Mouse (Mus musculus): Measurements from ENCODE around the gene Grn. TPM values are rescaled to one million over a fixed set of nuclear protein-coding genes. Genes with fewer than 3 reads are reported as not detected.
A peak's percentile ranks its signal among the peaks of the same experiment; 100 is the strongest.
"Not testable (repeated sequence)": the region's sequence is repeated elsewhere in the genome, so short reads cannot be mapped to it uniquely, and the experiment has no call there.

Gene Grn
- polyA plus RNA-seq (2015; fragmentation: Nextera tagmentation; extraction: Ambion mirVana) = 61.8 and 62.0 TPM in 2 replicates

DNA sequence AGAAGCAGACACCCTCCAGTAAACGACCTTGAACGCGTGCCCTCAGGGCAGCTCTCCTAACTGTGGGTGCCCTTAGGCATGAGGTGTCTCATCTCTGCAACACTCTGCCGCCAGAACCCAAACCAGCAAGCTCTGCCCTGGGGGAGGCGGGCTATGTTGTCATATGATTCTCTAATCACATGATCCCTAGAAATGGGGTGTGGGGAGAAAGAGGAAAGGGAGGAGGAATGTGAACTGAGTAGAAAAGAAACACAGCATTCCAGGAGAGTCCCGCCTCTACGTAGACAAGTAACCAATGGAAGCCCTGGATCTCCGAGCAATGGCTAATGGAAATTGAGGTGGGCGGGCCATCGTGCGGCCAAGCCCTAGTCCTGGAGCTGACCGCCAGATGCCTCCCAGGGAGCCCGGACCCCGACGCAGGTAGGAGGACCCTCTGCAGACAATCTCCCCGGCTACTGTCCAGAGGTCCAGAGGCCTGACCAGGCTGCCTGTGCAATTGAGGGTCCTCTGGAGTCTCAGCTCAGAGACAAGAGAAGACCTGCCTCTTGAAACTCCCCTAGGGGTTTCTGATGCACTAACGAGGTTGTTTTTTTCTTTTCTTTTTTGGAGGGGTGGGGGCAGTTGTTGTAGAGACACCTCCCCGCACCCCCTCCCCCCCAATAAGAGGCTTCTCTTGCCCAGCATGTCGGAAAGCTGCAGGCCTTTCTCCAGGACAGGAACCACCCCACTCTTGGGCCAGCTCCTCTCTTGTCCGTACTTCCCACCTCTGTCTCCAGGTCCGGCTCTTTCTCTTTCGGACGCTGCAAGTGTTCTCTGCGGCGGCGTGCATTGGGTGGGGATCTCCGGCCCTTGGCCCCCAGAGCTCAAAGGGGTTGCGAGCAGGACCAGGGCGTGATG lies at the start of gene Grn:
Gene Grn, plus strand, starts transcription at position 195 of the 897 bp plus-strand sequence.
- peak within 1 kb of the TSS; percentile 80 for H3K27ac ChIP-seq (replicated peaks)
- no peaks in the 10 kb centered on the region for H3K9me3 ChIP-seq
- H3K9ac ChIP-seq (replicated peaks) = peak within 1 kb of the TSS; percentile 63
- WGBS = under 1% methylated on average over 29 of the region's 29 CpGs
- H3K4me3 ChIP-seq = peak within 1 kb of the TSS; percentile 72
- H3K27me3 ChIP-seq = no peaks in the 10 kb centered on the region; the same call in 1 of the 2 replicates
- peak within 1 kb of the TSS; percentile 99 for H3K4me2 ChIP-seq (replicated peaks)
- ATAC-seq (replicated peaks) = peak; percentile 93
- peaks cover 9% of the 10 kb centered on the region for H3K36me3 ChIP-seq
- H3K4me1 ChIP-seq = peaks cover 30% of the 10 kb centered on the region

DNA sequence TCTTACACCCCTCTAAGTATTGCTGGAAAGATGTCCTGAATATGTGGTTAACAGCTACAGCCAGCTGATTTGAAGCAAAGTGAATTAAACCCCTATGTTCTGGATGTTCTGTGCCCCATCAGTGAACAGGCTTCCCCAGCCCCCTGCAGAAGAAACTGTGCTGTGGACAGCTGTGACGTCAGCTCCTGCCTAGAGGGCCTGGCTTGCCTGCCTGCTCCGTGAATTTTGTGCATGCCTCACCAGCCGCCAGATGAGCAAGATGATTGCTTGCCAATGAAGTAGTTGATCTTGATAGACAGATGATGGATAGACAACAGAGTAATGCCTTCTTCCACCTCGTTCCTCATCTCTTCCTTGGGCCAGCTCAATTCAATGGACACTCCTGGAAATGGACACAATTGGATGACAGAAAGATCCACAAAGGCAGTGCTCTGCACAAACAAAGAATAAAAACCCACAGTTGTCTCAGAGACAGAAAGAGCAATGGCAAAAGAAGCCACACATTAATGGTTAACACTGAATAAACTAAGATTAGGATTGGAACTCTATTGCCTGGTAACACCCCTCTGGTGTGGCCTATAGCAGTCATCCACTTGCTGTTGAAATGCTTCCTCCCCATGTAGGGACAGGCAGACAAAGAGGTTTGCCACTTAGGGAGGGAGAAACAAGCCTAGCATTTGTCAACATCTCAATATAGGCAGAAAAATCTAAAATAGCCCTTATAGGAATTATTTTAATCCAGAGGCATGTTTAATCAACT lies 48.6 kb upstream of the Grn start:
- H3K27ac ChIP-seq (replicated peaks) = no peak overlapping the region
- no peak for ATAC-seq (replicated peaks)
- no peak overlapping the region for H3K4me2 ChIP-seq (replicated peaks)
- no peaks in the 10 kb centered on the region for H3K27me3 ChIP-seq
- no peaks in the 10 kb centered on the region for H3K36me3 ChIP-seq
- peaks cover 3% of the 10 kb centered on the region for H3K4me1 ChIP-seq
- H3K9me3 ChIP-seq = no peaks in the 10 kb centered on the region
- 47% methylated on average over 4 of the region's 4 CpGs for WGBS
- H3K4me3 ChIP-seq = no peak overlapping the region
- H3K9ac ChIP-seq (replicated peaks) = no peak overlapping the region

DNA sequence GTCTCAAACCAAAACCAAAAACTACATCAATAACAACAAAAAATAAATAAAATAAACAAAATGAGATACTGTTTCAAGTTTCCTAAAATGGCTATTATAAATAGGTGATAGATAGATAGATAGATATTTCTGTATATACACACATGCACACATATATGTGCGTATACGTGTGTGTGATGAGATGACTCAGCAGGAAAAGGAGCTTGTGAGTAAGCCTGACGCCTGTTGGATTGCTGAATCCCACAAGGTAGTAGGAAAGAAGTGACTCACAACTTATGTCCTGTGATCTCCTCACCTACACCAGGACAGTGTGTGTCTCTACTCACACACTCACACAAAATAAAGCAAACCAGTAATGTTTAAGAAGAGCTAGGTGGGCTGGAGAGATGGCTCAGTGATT lies 47.3 kb upstream of the Grn start:
- Histone ChIP-seq H3K36me3 (no peaks in the 10 kb centered on the region), H3K9ac (replicated peaks) (no peak overlapping the region), H3K9me3 (no peaks in the 10 kb centered on the region), H3K27me3 (no peaks in the 10 kb centered on the region), H3K4me3 (no peak overlapping the region), H3K4me2 (replicated peaks) (no peak overlapping the region), H3K27ac (replicated peaks) (no peak overlapping the region), H3K4me1 (no peaks in the 10 kb centered on the region)
- WGBS = 89% methylated on average over 3 of the region's 3 CpGs
- no peak for ATAC-seq (replicated peaks)

DNA sequence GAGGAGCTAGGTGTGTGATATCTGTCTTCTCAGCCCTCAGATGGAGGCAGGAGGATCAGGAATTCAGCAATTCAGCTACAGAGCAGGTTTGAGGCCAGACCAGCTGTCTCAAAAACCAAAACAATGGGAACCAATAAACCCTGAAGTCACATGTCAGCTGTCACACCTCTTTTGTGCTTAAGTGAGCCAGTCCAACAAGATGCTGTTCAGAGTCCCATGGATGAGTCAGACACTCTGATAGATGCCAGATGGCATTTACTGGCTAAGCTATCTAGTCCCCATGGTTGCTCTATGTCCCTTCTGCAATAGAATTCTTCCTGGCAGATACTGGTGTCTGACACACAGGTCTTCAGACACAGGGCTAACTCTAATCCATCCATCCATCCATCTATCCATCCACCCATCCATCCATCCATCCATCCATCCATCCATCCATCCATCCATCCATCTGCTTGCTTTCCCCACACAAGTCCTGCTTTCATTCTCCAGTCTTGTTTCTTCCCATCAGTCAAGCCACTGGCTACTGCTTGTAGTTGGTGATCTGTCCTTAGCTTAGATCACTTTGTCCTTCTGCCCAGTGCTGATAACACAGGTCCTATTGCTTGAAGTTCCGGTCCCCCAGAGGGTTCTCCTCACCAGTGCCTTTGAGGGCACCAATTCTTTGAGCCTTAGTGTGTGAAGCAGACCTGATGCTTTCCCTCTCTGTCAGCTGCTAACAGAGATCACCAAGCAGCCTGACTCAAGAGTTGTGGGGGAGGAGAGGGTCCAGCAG lies 46.6 kb upstream of the Grn start:
- Histone ChIP-seq H3K27me3 (no peaks in the 10 kb centered on the region), H3K4me1 (no peaks in the 10 kb centered on the region), H3K4me2 (replicated peaks) (no peak overlapping the region), H3K36me3 (no peaks in the 10 kb centered on the region), H3K4me3 (no peak overlapping the region), H3K9ac (replicated peaks) (no peak overlapping the region), H3K27ac (replicated peaks) (no peak overlapping the region), H3K9me3 (no peaks in the 10 kb centered on the region)
- no peak for ATAC-seq (replicated peaks)
- WGBS = 88% methylated on average over 1 of the region's 1 CpGs

DNA sequence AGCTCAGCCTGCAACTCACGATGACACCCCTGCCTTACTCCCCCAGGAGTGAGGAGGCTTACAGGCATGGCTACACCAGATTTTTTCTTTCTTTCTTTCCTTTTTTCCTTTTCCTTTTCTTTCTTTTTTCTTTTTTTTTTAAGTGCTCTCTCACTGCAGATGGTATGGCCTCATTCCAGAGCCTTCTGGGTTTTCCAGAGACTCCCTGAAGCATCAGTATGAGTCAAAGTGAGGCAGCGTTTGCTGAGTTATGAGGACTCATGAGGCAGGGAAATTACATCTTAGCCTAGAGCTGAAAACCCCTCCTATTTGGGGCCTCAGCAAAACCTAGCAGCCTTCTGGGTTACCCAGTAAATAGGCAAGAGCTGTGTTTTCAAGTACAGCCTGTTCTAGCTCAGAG lies 45.7 kb upstream of the Grn start:
- Histone ChIP-seq H3K4me2 (replicated peaks) (no peak overlapping the region), H3K9me3 (no peaks in the 10 kb centered on the region), H3K4me1 (no peaks in the 10 kb centered on the region), H3K9ac (replicated peaks) (no peak overlapping the region), H3K27ac (replicated peaks) (no peak overlapping the region), H3K27me3 (no peaks in the 10 kb centered on the region), H3K4me3 (no peak overlapping the region), H3K36me3 (no peaks in the 10 kb centered on the region)
- ATAC-seq (replicated peaks) = no peak
- 63% methylated on average over 2 of the region's 2 CpGs for WGBS

DNA sequence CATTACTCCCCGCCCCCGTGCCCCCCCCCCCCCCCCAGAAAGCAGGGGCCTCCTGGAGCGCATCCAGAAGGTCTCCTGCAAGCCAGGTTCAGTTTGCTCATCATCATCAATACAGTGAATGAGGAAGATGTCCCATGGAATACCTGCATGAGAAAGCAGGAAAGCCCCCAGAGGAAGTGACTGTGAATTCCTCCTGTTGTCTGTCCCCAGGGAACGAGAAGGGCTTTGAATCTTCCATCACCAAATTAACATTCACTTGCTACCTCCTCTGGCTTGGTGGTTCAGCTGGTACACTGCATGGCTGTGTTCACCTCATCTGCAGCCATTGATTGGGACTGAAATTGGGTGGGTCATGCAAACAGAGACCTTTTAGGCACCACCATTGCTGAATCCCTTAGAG lies 45.0 kb upstream of the Grn start:
- Histone ChIP-seq H3K36me3 (no peaks in the 10 kb centered on the region), H3K27ac (replicated peaks) (no peak overlapping the region), H3K4me3 (no peak overlapping the region), H3K9ac (replicated peaks) (no peak overlapping the region), H3K4me1 (no peaks in the 10 kb centered on the region), H3K27me3 (no peaks in the 10 kb centered on the region), H3K9me3 (no peaks in the 10 kb centered on the region), H3K4me2 (replicated peaks) (no peak overlapping the region)
- ATAC-seq (replicated peaks) = no peak
- WGBS = 72% methylated on average over 4 of the region's 4 CpGs

DNA sequence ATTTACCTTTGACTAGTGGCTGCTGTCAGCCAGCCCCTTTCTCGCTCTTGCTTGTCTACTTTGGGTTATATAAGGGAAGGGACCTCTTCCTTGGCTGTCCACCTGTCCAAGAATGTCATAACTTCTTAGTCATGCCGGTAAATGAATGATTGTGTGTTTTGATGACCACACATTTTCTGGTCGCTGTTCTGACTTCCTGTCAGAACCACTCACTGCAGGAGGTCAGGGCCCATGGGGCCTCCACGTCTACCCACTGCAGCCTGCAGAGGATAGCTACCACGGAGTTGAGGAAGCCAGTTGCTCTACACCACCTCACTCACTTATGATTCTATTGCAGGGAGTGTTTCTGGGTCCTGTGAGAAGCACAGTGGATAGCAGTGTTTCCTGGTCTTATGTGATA lies 44.0 kb upstream of the Grn start:
- H3K27ac ChIP-seq (replicated peaks) = no peak overlapping the region
- no peak overlapping the region for H3K4me3 ChIP-seq
- ATAC-seq (replicated peaks) = no peak
- 69% methylated on average over 5 of the region's 5 CpGs for WGBS
- H3K4me2 ChIP-seq (replicated peaks) = no peak overlapping the region
- H3K27me3 ChIP-seq = no peaks in the 10 kb centered on the region
- no peaks in the 10 kb centered on the region for H3K4me1 ChIP-seq
- H3K9me3 ChIP-seq = no peaks in the 10 kb centered on the region
- no peaks in the 10 kb centered on the region for H3K36me3 ChIP-seq
- H3K9ac ChIP-seq (replicated peaks) = no peak overlapping the region

DNA sequence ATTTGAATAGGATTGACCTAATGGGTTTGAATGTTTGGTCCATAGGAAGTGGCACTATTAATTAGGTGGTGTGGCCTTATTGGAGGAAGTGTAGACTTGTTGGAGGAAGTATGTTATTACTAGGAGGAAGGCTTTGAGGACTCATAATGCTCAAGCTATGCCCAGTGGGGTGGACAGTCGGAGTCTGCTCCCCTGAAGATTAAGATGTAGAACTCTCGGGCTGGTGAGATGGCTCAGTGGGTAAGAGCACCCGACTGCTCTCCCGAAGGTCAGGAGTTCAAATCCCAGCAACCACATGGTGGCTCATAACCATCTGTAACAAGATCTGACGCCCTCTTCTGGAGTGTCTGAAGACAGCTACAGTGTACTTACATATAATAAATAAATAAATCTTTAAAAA lies 40.7 kb upstream of the Grn start:
- not testable (repeated sequence) for H3K27me3 ChIP-seq; H3K27ac ChIP-seq (replicated peaks); H3K36me3 ChIP-seq; H3K4me2 ChIP-seq (replicated peaks); H3K9ac ChIP-seq (replicated peaks); H3K9me3 ChIP-seq; H3K4me3 ChIP-seq; ATAC-seq (replicated peaks)
- H3K4me1 ChIP-seq = peaks cover 14% of the 10 kb centered on the region
- WGBS = 91% methylated on average over 4 of the region's 5 CpGs

DNA sequence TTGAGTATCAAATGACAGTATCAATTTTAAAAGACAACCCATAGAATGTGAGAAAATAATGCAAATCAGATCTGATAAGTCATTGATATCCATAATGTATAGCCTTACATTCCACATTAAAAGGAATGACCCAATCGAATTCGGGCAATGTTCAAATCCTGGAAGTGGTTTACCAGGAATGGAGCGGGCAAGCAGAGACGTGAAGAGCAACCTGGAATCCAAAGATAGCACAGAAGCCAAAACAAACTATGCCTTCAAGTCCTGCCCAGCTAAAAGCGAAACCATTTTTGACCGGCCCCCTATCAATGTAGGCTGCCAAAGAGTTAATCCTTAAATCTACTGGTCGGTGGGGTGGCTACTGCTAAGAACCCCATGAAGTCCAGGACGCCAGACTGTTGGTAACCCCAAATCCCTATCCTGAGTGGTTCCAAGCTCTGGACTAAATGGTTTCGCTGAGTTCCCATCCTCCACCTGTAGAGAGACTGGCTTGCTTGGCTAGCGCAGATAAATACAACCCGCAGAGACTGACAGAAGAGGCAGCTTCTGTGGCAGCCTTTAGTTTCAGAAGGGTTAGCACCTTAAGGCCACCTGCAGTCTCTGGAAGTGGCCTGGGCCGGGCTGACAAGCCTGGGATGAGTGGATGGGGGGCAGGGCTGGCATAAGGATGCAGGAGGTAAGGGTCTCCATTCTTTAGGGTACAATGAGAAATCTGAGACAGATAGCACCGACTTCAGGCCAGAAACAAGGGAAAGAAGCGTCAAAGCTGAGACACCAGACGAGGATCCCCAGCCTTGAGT lies 37.5 kb upstream of the Grn start:
- Histone ChIP-seq H3K9ac (replicated peaks) (peak overlapping the region; percentile 94), H3K4me1 (peaks cover 46% of the 10 kb centered on the region), H3K27ac (replicated peaks) (peak overlapping the region; percentile 95), H3K27me3 (no peaks in the 10 kb centered on the region), H3K4me2 (replicated peaks) (peak overlapping the region; percentile 69), H3K4me3 (peak overlapping the region; percentile 86), H3K36me3 (no peaks in the 10 kb centered on the region), H3K9me3 (no peaks in the 10 kb centered on the region)
- WGBS = 20% methylated on average over 15 of the region's 15 CpGs
- ATAC-seq (replicated peaks) = peak; percentile 68

DNA sequence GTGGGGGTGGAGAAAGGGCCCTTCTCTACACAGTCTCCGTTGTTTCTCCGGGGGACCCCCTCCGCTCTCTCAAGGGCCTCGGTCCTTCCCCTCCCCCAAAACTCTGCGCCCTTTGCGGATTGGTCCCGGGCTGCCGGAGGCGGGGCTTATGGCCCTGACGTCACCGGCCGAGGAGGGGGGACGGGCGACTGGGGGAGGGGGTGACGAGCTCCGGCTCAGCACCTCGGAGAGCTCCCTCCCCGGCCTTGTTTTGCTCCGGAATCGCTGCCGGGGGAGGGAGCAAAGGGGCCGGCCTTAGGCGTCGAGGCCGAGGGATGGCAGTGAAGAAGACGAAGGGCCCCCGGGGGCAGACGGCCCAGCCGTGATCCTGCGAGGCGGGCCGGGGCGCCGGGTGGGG lies 36.9 kb upstream of the Grn start, which contains the start of gene Rundc3a:
Gene Rundc3a, plus strand, starts transcription at position 166 of the 397 bp plus-strand sequence.
- Histone ChIP-seq H3K4me2 (replicated peaks) (peak within 1 kb of the TSS; percentile 69), H3K4me1 (peaks cover 52% of the 10 kb centered on the region), H3K27ac (replicated peaks) (peak within 1 kb of the TSS; percentile 95), H3K4me3 (peak within 1 kb of the TSS; percentile 86), H3K9me3 (no peaks in the 10 kb centered on the region), H3K27me3 (no peaks in the 10 kb centered on the region), H3K36me3 (peaks cover 2% of the 10 kb centered on the region; the same call in 1 of the 2 replicates), H3K9ac (replicated peaks) (peak within 1 kb of the TSS; percentile 94)
- peak; percentile 94 for ATAC-seq (replicated peaks)
- 1% methylated on average over 25 of the region's 34 CpGs for WGBS

DNA sequence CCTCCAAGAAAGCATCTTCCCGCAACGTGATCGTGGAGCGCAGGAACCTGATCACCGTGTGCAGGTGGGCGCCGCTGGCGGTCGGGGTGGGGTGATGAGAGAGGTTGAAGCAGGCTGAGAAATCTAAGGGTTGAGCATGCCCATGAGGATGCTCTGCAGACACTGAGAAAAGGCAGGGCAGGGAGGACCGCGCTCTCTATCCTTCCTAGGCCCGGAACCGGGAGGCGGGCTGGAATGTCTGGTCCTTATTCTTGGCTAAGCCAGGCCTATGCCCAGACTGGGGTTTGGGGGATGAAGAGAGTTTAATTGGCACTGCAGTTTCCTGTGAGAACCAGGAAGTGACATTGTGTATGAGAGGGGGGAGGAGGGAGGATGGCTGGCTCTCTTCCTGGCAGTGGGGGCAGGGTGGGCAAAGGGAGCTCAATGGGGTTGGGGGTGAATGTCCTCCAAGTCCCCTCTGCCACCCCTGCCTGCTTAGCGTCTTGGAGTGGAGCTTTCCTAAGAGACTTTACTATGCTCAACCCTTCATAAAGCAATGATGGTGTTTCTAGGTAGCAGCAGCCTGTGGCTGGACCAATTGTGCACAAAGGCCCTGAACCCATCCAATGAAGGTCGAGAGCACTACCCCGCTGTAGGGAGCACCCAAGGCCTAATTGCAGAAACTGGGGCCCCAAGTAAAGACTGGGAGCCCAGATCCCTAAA lies 36.2 kb upstream of the Grn start:
- Histone ChIP-seq H3K27ac (replicated peaks) (peak overlapping the region; percentile 95), H3K36me3 (peaks cover 8% of the 10 kb centered on the region), H3K9ac (replicated peaks) (peak overlapping the region; percentile 94), H3K4me1 (peaks cover 58% of the 10 kb centered on the region), H3K4me2 (replicated peaks) (peak overlapping the region; percentile 69), H3K9me3 (no peaks in the 10 kb centered on the region), H3K27me3 (no peaks in the 10 kb centered on the region), H3K4me3 (peak overlapping the region; percentile 86)
- ATAC-seq (replicated peaks) = peak; percentile 60
- WGBS = 4% methylated on average over 17 of the region's 17 CpGs
